Mouse (Mus musculus): ENCODE results near the gene D430042O09Rik. TPM values are rescaled to one million over a fixed set of nuclear protein-coding genes. Genes with fewer than 3 reads are reported as not detected.

Gene D430042O09Rik
- total RNA-seq, 2 experiments from 2014 or later: 16.7 to 17.8 TPM

DNA sequence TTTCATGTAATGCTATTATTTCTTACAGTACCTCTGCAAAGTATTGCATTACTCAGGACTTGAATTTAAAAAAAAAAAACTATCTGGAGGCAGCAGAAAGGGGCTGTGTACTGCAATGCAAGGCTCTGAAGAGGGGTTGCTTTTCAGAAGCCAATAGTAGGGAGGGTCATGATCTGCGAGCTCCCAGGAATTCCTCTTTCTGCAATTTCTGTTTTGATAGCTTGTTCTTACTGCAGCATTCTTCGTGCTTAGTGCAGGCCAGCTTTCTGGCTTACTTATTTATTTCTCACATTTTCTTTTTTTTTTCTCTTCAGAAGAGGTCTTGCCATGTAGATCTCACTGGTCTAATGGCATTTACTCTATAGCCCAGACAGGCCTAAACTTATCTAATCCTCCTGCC lies 32.8 kb downstream of the D430042O09Rik start:
- DNase-seq: no peak

DNA sequence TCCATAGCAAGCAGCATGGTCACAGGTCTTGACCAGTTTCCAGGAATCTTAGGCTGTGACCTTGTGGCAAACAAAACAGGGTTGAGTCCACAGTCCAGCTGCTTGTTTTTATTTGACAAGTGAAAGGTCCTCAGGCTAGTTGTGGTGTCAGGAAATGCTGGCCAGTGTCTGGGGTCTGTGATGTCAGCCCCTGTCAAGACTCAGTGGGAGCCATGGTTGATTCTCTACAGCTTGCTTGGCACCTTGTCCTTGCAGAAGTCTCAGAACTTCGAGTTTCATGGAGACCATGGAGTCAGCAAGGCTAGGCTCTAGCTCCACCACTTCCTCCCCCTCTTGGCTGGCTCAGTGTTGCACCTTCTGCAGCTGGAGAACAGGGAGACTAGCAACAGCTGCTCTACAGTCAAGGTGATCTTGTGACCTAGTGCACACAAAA lies 33.6 kb downstream of the D430042O09Rik start:
- peak; percentile 57 for DNase-seq

DNA sequence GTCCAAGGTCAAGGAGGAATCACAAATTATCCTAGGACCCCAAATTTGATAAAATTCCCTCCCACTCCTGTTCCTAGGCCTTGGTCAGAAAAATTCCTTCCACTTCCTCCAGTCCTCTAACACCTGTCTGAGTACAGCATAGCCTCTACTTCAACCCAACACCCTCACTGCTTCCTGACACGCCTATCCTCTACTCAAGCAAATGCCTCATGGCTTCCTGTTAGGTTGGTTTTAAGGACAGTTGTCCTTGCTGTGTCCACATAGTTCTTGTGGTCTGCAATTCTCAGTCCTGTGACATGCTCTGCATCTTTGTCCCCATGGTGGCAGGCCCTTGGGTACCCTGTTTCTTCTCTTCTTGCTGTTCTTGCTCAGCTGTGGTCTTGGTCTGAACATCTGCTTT lies 37.1 kb downstream of the D430042O09Rik start:
- DNase-seq: no peak

DNA sequence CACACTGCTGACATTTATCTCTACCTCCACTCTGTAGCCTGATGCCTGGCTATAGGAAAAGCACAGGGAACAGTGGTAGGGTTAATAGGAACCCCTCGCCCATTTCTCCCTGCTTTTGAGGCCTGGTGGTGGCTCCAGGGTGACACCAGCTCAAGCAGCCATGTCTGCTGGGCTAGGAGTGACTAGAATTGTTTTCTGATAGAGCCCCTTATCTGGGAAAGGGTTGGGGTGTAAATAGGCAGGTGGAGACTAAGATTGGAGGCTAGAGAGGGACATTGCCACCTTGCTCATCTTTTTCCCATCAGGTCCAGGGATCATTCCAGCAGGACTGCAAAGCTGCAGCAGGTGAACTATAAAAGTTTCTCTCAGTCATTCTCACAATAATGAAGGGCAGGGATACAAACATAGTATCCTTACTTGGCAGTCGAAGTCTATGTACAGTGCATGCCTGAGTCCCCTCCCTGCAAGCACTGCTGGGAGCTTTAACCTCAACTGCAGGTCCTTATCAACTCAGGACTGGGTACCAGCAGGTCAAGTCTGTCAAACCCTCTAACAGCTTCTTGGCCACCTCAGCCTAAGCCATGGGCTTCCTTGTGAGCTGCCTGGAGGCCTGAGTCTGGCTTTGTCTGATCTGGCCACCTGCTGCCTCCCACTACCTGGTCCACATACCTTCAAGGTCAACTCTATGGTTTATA lies 39.1 kb downstream of the D430042O09Rik start:
- no peak for DNase-seq

DNA sequence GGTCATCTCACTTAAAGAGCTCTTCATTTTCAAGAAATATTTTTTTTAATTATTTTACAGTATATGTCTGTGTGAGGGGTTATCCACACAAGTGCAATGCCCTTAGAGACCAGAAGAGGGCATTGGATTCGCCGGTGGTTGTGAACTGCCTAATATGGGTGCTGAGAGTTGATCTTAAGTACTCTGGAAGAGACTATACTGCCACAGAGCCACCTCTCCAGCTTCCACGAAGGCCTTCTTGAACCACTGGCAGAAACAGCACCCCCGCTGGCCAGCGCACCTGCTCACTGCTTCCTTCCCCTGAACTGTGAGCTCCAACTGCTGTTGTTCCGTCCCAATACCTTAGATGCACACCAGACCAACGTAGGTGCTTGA lies 39.6 kb downstream of the D430042O09Rik start:
- DNase-seq: no peak

DNA sequence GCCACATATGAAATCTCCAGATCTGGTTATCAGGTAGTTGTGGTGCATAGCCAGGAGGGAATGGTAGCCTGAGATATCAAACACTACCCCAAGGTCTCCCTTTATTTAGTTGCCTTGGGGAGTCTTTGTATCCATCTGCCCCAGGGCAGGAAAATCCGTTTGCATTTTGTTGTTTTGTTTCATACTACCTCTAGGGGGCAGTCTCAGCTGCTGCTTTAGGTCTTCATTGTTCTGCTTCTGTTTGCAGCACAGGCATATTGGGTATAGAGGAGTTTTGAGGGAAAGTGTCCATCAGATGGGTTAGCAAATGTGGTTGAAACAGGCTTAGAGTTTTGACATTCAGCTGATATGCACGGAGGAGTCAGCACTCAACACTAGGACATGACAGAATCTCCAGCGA lies 40.5 kb downstream of the D430042O09Rik start:
- no peak for DNase-seq

DNA sequence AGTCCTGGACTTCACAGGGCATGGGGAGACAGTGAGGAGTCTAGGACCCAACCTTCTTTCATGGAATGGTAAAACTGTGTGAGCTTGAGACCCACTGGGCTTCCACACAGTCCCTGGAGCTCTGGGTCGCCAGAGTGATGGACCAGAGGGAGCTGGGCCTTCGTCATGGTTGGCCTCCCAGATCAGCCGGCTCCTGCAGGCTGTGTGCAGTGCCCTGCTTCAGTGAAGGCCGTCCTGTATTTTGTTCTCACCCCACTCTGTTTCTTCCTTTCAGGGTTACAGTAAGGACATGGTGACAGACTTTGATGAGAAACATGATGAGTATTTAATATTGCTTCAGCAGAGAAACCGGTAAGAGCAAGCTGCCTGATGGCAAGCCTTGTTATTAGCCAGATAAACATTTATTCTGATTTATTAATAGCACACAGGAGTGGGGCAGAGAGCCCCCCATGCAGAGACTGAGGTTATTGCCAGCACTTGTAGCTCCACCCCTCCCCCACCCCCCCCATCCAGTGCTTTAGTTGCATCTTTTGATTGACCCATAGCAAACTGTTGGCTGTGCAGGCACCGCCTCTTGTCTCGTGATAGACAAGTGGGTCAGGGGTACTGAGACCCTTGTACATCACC lies 45.1 kb downstream of the D430042O09Rik start:
- peak; percentile 34 for DNase-seq

DNA sequence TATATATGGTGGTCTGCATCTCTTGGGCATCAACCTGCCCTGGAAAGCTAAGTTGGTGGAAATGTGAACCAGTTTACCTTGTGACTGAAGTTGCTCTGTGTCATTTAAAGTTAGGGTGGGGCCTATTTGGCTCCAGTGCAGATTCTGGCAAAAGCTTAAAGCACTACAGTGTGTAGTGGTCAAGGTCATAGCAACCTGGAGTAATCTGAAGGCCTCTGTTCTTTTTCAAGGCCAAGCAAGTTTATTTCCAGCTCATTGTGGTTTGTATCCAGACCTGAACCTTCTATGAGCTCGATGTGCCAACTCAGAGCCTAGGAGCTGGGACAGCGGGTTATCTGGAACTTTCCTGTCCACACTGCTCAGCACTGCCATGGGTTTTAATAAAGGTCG lies 45.6 kb downstream of the D430042O09Rik start:
- no peak for DNase-seq

DNA sequence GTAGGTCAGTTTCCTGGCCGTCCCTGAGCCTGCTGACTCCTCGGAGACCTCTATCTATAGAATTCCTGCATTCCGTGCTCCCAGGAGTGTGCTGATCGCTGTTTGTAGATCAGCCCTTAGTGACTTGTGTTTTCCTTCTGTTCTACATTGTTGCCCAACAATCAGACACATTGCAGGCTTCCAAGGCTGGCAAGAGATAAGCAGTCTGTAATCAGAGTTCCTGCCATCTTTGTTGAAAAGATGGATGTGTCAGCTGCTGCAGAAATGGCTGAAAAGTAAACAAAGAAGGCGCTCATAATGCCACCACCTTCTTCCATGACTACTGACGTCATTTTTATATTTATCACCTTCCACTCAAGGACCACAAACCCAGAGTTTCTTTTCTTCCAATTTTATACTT lies 49.1 kb downstream of the D430042O09Rik start:
- no peak for DNase-seq

DNA sequence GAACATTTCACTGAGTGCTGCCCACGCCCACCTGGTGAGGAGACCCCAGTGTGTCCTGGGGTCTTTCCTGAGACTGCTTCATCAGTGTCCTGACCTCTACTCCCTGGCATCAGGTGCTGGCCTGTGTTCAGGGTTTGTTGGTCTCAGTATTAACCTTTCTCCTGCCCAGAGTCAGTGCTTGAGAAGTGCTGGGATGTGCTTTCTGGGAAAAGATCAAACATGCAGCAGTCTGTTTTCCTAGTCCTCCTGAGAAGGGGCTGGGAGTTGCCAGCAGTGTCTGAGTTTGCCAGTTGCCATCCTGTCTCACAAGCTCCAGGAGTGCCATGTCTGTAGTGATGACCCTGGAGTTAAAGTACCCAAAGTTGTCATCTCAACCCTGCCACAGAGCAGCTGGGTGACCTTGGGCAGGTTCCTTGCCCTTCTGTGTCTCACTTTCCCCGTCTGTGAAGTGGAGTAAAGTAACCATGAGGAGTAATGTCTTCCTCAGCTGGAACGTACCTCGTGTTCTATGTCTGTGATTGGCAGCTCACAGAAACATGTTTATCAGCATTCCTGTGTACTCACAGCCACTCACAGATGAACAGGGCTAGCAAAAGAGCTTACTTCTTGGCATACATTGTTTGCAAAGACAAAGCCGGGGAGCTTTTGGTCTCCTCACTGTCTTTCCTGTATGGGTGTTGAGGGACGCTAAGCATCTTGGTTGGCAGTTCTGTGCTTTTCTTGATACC lies 50.4 kb downstream of the D430042O09Rik start:
- no peak for DNase-seq

DNA sequence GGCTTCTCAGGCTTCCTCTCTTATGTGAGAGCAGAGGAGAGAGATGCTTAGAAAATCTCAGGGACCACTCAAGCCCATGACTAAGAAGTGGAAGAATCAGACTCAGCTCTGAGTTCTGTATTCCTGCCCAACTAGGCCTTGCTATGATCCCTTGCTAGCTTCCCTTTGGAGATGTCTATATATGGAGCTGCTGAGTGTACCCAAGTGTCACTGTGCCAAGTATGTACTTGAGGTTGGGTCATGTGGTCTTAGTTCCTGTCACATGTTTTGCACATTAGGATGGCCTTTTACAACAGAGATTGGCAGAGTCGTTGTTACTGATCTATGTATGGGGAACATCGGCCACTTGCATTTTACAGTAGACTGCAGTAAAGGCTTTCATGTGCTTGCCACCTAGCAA lies 54.6 kb downstream of the D430042O09Rik start:
- no peak for DNase-seq

DNA sequence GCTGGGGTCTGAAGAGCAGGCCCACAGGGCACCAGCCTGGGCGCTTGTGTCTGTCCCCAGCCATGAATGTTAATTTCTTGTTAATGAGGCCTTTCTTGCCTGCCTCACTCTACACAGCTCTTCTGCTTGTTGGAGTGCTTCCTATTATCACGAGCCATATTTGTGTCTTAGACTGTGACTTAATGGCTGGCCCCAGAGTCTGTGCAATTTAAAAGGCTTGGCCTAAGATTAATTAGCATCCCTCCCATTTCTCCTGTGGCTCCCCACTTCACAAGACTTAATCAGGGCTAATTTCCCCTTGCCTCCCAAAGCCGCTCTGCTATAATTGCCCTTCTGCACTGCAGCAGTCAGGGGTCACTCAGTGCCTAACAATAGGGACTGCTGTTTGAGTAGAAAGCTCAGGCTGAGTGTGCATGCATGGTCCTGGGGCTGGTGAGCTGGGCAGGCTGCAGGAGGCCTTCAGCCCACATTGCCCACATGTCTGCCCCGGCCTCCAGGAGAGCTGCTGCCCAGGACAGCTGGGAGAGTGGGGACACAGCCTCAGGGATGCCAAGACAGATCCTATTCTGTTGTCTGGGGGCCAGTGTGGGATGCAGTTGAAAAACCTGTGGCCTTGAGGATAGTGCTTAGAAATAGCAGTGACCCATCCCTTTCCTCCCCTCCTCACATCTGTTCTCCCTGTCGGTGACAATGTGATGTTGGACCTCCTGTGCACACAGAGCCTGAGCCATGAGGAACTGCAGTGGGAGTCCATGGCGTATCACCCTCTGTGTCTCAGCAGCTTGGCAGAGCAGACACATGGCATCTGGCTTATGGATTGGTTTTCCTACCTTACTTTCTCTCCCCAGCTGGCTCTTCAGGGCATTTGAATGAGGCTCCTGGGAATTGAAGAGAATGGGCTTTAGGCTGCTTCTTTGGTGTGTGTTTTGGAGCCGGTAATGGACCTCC lies 55.5 kb downstream of the D430042O09Rik start:
- DNase-seq: no peak

DNA sequence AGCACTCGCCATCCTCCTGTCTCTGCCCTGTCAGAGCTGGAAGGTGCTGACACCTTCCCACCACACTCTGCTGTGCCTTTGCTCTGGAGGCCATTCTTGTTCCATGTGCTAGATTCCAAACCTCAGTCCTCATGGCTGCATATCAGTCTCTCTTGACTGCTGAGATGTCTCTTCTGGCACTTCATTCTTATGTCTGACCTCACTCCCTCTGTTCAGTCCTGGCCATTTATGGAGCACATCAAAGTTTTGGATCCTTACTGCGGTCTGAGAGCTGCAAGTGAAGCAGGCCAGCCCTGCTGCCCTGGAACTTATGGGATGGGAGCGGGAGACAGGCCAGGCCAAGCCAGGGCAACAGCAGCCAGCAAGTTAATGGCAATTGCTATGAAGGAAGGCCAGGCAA lies 56.7 kb downstream of the D430042O09Rik start:
- no peak for DNase-seq

DNA sequence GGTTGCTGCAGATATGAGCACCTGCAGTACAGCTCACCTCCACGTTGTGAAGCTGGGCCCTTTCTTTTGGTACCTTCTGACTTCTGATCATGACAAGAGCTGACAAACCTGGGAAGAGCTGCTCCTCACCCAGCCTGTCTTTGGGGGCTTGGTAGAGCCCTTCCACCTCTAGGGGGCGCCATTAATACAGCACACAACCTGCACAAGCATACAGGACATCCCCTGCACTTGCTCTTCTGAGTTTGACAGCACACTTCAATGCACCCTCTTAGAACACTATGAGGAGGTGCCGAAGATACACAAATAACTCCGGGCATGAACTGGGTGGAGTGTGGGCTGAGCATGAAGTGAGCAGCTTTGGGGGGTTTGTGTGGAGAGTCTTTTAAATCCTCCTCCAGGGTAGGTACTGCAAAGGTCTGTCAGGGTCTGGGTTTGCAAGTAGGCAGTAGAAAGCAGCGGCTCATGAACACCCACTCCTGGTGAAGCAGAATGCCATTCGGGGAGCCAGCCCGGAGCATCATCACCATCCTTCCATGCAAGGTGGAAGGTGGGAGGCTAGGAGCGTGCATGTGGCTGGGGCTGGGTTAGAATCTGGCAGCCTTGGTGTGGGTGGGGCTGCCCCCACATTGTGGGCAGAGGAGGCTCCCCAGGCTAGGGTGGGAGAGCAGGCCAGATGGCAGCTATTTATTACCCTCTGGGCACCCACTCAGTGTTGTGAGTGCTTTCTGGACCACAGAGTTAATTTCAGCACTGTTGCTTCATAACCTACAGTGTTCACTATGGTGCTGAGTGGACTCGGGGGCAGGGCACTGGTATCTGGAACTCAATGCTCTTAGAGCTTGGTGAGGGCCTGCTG lies 59.5 kb downstream of the D430042O09Rik start:
- peak; percentile 72 for DNase-seq

DNA sequence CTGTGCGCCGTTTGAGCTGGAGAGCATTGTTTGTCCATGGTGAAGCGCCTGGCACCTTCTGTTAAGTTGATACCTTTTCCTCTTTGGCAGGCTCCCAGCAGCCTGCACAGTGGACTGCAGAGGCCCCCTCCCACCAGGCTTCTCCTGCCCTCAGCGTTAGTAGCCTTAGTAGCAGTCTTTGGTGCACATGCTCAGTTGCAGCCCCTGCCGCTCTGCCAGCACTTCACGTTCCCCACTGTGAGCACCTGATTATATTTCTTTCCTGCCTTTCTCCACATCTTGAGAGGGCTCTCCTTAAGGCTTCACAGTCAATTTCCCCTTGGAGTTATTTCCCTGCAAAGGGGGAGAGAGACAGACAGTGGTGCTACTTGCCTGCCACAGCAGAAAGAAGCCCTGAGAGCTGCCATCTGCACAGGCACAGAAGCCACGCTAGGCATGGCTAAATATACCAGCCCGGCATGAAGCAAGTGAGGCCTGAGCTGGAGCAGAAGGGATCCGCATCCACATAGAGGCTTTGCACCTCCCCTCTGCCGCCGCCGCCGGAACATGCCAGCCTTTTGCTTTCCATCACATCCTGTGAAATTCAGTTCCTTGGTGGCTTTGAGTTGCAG lies 65.4 kb downstream of the D430042O09Rik start:
- DNase-seq: no peak

DNA sequence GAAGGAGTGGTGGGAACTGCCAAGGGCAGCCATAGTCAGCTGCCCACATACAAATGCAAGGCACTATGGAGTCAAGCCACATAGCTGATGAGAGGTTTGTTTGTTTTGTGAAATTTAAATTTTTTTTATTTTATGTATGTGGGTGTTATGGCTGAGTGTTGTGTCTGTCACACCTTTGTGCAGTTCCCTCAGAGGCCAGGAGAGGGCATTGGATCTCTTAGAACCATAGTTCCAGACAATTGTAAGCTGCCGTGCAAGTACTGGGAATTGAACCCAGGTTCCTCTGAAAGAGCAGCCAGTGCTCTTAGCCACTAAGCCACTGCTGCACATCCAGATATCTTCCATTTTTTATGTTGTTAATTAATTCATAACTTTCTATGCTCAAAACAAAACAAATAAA lies 75.5 kb downstream of the D430042O09Rik start:
- DNase-seq: peak; percentile 16

DNA sequence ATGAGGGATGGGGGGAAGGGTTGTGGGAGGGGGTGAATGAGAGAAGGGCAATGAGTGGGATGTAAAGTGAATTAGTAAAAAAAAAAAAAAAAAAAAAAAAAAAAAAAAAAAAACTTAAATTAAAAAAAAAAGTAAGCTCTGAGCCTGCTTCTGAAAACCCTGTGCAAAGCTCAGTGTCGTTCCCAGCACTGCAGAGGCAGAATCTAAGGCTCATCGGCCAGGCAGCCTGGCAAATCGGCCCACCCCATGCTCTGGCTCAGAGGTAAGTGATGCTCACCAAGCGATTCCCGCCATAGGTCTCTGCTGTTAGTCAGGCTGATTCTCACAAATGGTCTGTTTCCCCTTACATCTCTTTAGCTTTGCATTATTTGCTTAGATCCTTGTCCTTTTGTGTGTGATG lies 78.4 kb downstream of the D430042O09Rik start:
- no peak for DNase-seq

DNA sequence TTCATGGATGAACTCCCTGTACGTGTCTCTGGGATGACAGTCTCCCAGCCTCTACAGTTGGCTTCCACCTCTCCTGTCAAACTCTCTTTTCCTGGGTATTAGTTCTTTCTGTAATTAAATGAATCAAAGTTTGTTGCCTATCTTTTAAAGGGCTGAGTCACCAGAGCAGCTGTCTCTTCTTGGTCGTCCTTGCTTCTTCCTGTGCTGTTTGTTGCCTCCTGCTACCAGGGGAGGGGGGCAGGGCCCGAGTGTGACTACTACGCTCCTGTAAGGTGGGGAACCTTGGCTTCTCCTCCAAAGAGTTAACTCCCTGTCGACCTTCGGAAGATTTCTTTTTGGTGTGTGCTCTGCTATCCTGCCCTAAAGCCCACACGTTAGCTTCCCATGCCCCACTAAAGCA lies 79.4 kb downstream of the D430042O09Rik start:
- DNase-seq: peak; percentile 45

DNA sequence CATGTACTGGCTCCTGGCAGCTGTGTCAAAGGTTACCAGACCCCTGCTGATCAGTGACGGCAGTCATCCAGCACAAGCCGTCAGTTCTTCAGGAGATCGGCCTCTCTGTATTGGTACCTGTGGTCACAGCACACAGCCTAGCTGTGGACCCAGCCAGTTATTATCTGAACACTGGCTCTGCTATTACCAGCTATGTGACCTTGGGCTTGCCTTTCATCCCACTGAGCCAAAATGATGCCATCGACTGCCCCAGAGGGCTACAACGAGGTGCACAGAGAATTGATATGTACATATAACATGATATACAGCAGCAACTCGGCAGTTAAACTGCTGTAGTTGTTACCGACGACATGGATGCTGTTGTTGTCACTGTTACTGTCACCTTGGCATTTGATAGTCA lies 82.4 kb downstream of the D430042O09Rik start:
- DNase-seq: no peak

DNA sequence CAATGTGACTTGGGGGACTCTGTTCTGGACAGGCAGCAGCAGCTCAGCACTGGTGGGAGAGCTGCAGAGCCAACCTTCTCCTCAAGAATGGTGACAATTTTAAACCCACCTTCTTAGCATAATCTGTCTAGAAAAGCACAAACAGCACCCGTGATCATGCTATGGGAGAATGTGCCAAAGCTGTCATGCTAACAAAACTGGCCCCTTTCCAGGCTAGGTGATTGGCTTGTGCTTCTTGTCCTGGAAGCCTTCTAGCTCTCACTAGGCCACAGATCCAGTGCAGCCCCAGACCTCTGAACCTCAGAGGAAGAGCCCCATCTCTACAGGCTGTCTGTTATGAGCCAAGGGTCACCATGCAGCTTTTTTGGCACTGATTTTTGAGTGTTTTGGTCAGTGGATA lies 98.9 kb downstream of the D430042O09Rik start:
- no peak for DNase-seq

DNA sequence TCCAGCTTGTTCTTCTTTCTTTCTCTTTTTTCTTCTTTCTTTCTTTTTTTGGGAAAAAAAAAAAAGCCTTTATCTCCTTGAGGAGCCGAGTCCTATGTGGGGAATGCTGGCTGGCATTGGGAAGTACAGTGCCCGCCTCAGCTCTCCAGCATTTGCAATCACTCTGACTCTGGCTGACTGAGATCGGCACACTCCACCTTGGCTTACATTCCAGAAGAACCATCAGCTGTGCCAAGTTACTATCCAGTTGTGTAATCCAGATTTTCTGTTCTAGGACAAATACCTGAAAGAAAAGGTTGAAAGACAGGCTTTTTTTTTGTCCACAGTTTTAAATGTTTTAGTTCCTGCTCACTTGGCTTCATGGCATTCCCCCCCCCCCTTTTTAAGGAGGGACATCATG lies 100.5 kb downstream of the D430042O09Rik start:
- peak; percentile 50 for DNase-seq
